Mouse (Mus musculus): ENCODE measurements at regions not wholly inside any gene's neighbourhood (a gene's known extent, or its start where the extent isn't known, plus 50 kb on each side); places are given as distances from the start of the nearest gene placed in this dataset.

- WGBS, result 14% methylated on average over 4 of the region's 4 CpGs
- Histone ChIP-seq H3K9me3 (ENCODE audit: control insufficient read depth, low read length) (no peaks in the 10 kb centered on the region), H3K4me3 (ENCODE audit: low read depth, low read length) (no peak overlapping the region), H3K36me3 (ENCODE audit: control insufficient read depth, insufficient read depth, low read length) (no peaks in the 10 kb centered on the region), H3K4me1 (ENCODE audit: control insufficient read depth, insufficient read depth, low read length) (0 out of 2 replicates have a peak, but pooled peaks cover 2% of the 10 kb centered on the region), H3K27ac (ENCODE audit: low read depth, low read length) (no peak overlapping the region), H3K4me2 (ENCODE audit: low read depth, low read length) (no peak overlapping the region), H3K9ac (replicated peaks; ENCODE audit: low read depth, low read length) (no peak overlapping the region), H3K27me3 (ENCODE audit: control insufficient read depth, insufficient read depth, low read length) (no peaks in the 10 kb centered on the region)
- ATAC-seq (ENCODE audit: low read depth), result no peak
Measured at GRCm38 (mm10) chr13:57236917-57237316, 341.1 kb upstream of the Trpc7 start.

- Histone ChIP-seq H3K9ac (replicated peaks; ENCODE audit: low read depth, low read length) (no peak overlapping the region), H3K27me3 (ENCODE audit: control insufficient read depth, insufficient read depth, low read length) (no peaks in the 10 kb centered on the region), H3K4me1 (ENCODE audit: control insufficient read depth, insufficient read depth, low read length) (0 out of 2 replicates have a peak, but pooled peaks cover 2% of the 10 kb centered on the region), H3K9me3 (ENCODE audit: control insufficient read depth, low read length) (no peaks in the 10 kb centered on the region), H3K4me2 (ENCODE audit: low read depth, low read length) (no peak overlapping the region), H3K27ac (ENCODE audit: low read depth, low read length) (no peak overlapping the region), H3K4me3 (ENCODE audit: low read depth, low read length) (no peak overlapping the region), H3K36me3 (ENCODE audit: control insufficient read depth, insufficient read depth, low read length) (no peaks in the 10 kb centered on the region)
- WGBS, result 79% methylated on average over 5 of the region's 5 CpGs
- no peak for ATAC-seq (ENCODE audit: low read depth)
Measured at GRCm38 (mm10) chr13:57236211-57236610, 340.4 kb upstream of the Trpc7 start.

GRCm38 (mm10) chr13:57232906-57233305 lies 337.1 kb upstream of the Trpc7 start:
- Histone ChIP-seq H3K36me3 (ENCODE audit: control insufficient read depth, insufficient read depth, low read length) (no peaks in the 10 kb centered on the region), H3K27ac (ENCODE audit: low read depth, low read length) (no peak overlapping the region), H3K4me3 (ENCODE audit: low read depth, low read length) (no peak overlapping the region), H3K4me2 (ENCODE audit: low read depth, low read length) (no peak overlapping the region), H3K9me3 (ENCODE audit: control insufficient read depth, low read length) (no peaks in the 10 kb centered on the region), H3K27me3 (ENCODE audit: control insufficient read depth, insufficient read depth, low read length) (no peaks in the 10 kb centered on the region), H3K9ac (replicated peaks; ENCODE audit: low read depth, low read length) (no peak overlapping the region), H3K4me1 (ENCODE audit: control insufficient read depth, insufficient read depth, low read length) (0 out of 2 replicates have a peak, but pooled peaks cover 2% of the 10 kb centered on the region)
- WGBS, result 88% methylated on average over 5 of the region's 5 CpGs
- no peak for ATAC-seq (ENCODE audit: low read depth)

GRCm38 (mm10) chr13:57231666-57232065 lies 335.9 kb upstream of the Trpc7 start:
- Histone ChIP-seq H3K4me1 (ENCODE audit: control insufficient read depth, insufficient read depth, low read length) (0 out of 2 replicates have a peak, but pooled peaks cover under 1% of the 10 kb centered on the region), H3K9me3 (ENCODE audit: control insufficient read depth, low read length) (no peaks in the 10 kb centered on the region), H3K27me3 (ENCODE audit: control insufficient read depth, insufficient read depth, low read length) (no peaks in the 10 kb centered on the region), H3K9ac (replicated peaks; ENCODE audit: low read depth, low read length) (no peak overlapping the region), H3K4me3 (ENCODE audit: low read depth, low read length) (no peak overlapping the region), H3K4me2 (ENCODE audit: low read depth, low read length) (no peak overlapping the region), H3K36me3 (ENCODE audit: control insufficient read depth, insufficient read depth, low read length) (no peaks in the 10 kb centered on the region), H3K27ac (ENCODE audit: low read depth, low read length) (no peak overlapping the region)
- no peak for ATAC-seq (ENCODE audit: low read depth)
- 67% methylated on average over 3 of the region's 3 CpGs for WGBS

- no peak overlapping the region for H3K9ac ChIP-seq (replicated peaks; ENCODE audit: low read depth, low read length)
- 57% methylated on average over 4 of the region's 4 CpGs for WGBS
Measured at GRCm38 (mm10) chr13:57230253-57230652, 334.5 kb upstream of the Trpc7 start.

GRCm38 (mm10) chr13:57221092-57221491 lies 325.3 kb upstream of the Trpc7 start:
- H3K4me2 ChIP-seq (ENCODE audit: low read depth, low read length), result no peak overlapping the region
- H3K9ac ChIP-seq (replicated peaks; ENCODE audit: low read depth, low read length), result no peak overlapping the region
- no peaks in the 10 kb centered on the region for H3K36me3 ChIP-seq (ENCODE audit: control insufficient read depth, insufficient read depth, low read length)
- no peak overlapping the region for H3K4me3 ChIP-seq (ENCODE audit: low read depth, low read length)
- H3K4me1 ChIP-seq (ENCODE audit: control insufficient read depth, insufficient read depth, low read length), result no peaks in the 10 kb centered on the region; the same call in 1 of the 2 replicates
- H3K27me3 ChIP-seq (ENCODE audit: control insufficient read depth, insufficient read depth, low read length), result no peaks in the 10 kb centered on the region
- no peak for ATAC-seq (ENCODE audit: low read depth)
- H3K27ac ChIP-seq (ENCODE audit: low read depth, low read length), result no peak overlapping the region
- WGBS, result 72% methylated on average over 8 of the region's 8 CpGs
- H3K9me3 ChIP-seq (ENCODE audit: control insufficient read depth, low read length), result no peaks in the 10 kb centered on the region

More at GRCm38 (mm10) chr13:57230253-57230652, 334.5 kb upstream of the Trpc7 start:
- H3K4me2 ChIP-seq (ENCODE audit: low read depth, low read length), result no peak overlapping the region
- no peaks in the 10 kb centered on the region for H3K36me3 ChIP-seq (ENCODE audit: control insufficient read depth, insufficient read depth, low read length)
- no peak overlapping the region for H3K27ac ChIP-seq (ENCODE audit: low read depth, low read length)
- H3K4me3 ChIP-seq (ENCODE audit: low read depth, low read length), result no peak overlapping the region
- ATAC-seq (ENCODE audit: low read depth), result no peak
- no peaks in the 10 kb centered on the region for H3K9me3 ChIP-seq (ENCODE audit: control insufficient read depth, low read length)
- H3K4me1 ChIP-seq (ENCODE audit: control insufficient read depth, insufficient read depth, low read length), result no peaks in the 10 kb centered on the region
- H3K27me3 ChIP-seq (ENCODE audit: control insufficient read depth, insufficient read depth, low read length), result no peaks in the 10 kb centered on the region

GRCm38 (mm10) chr13:57216161-57216560 lies 320.4 kb upstream of the Trpc7 start:
- Histone ChIP-seq H3K9me3 (ENCODE audit: control insufficient read depth, low read length) (no peaks in the 10 kb centered on the region), H3K27me3 (ENCODE audit: control insufficient read depth, insufficient read depth, low read length) (no peaks in the 10 kb centered on the region), H3K4me2 (ENCODE audit: low read depth, low read length) (no peak overlapping the region), H3K27ac (ENCODE audit: low read depth, low read length) (no peak overlapping the region), H3K4me3 (ENCODE audit: low read depth, low read length) (no peak overlapping the region), H3K4me1 (ENCODE audit: control insufficient read depth, insufficient read depth, low read length) (no peaks in the 10 kb centered on the region), H3K36me3 (ENCODE audit: control insufficient read depth, insufficient read depth, low read length) (no peaks in the 10 kb centered on the region), H3K9ac (replicated peaks; ENCODE audit: low read depth, low read length) (no peak overlapping the region)
- WGBS, result 18% methylated on average over 7 of the region's 7 CpGs
- ATAC-seq (ENCODE audit: low read depth), result no peak

GRCm38 (mm10) chr13:57212251-57212650 lies 316.5 kb upstream of the Trpc7 start:
- no peaks in the 10 kb centered on the region for H3K36me3 ChIP-seq (ENCODE audit: control insufficient read depth, insufficient read depth, low read length)
- no peak overlapping the region for H3K27ac ChIP-seq (ENCODE audit: low read depth, low read length)
- H3K9me3 ChIP-seq (ENCODE audit: control insufficient read depth, low read length), result no peaks in the 10 kb centered on the region
- 64% methylated on average over 1 of the region's 1 CpGs for WGBS
- no peaks in the 10 kb centered on the region for H3K4me1 ChIP-seq (ENCODE audit: control insufficient read depth, insufficient read depth, low read length)
- H3K9ac ChIP-seq (replicated peaks; ENCODE audit: low read depth, low read length), result no peak overlapping the region
- H3K27me3 ChIP-seq (ENCODE audit: control insufficient read depth, insufficient read depth, low read length), result no peaks in the 10 kb centered on the region
- H3K4me2 ChIP-seq (ENCODE audit: low read depth, low read length), result no peak overlapping the region
- H3K4me3 ChIP-seq (ENCODE audit: low read depth, low read length), result no peak overlapping the region
- no peak for ATAC-seq (ENCODE audit: low read depth)

- no peaks in the 10 kb centered on the region for H3K36me3 ChIP-seq (ENCODE audit: control insufficient read depth, insufficient read depth, low read length)
- H3K9ac ChIP-seq (replicated peaks; ENCODE audit: low read depth, low read length), result no peak overlapping the region
- H3K27ac ChIP-seq (ENCODE audit: low read depth, low read length), result no peak overlapping the region
- H3K4me3 ChIP-seq (ENCODE audit: low read depth, low read length), result no peak overlapping the region
- H3K4me1 ChIP-seq (ENCODE audit: control insufficient read depth, insufficient read depth, low read length), result no peaks in the 10 kb centered on the region; the same call in 1 of the 2 replicates
- H3K9me3 ChIP-seq (ENCODE audit: control insufficient read depth, low read length), result no peaks in the 10 kb centered on the region
- H3K4me2 ChIP-seq (ENCODE audit: low read depth, low read length), result no peak overlapping the region
- WGBS, result 55% methylated on average over 3 of the region's 3 CpGs
- ATAC-seq (ENCODE audit: low read depth), result no peak
- H3K27me3 ChIP-seq (ENCODE audit: control insufficient read depth, insufficient read depth, low read length), result no peaks in the 10 kb centered on the region
Measured at GRCm38 (mm10) chr13:57191195-57191594, 295.4 kb upstream of the Trpc7 start.

All from neural tube, embryonic 14.5 days (tissue).